Mouse (Mus musculus) megakaryocyte-erythroid progenitor cell, adult 5 weeks (primary cell): ENCODE measurements around the gene Ccdc102a. TPM values are rescaled to one million over a fixed set of nuclear protein-coding genes. Genes with fewer than 3 reads are reported as not detected.

Experiments
- polyA plus RNA-seq: library from polyadenylated mRNA; stranded (reverse); fragments of >175 nt; gene quantifications from 2 replicates; pipeline ENCODE4 v1.2.3, GENCODE M21; 2012

The Ccdc102a gene
- 3.7 and 4.4 TPM in 2 replicates for polyA plus RNA-seq

GRCm38 (mm10) chr8:94917851-94918495, at the start of gene Ccdc102a:
Gene Ccdc102a, minus strand, starts transcription at chr8:94918098.

GRCm38 (mm10) chr8:94923405-94923804, 5.5 kb upstream of the Ccdc102a start, which contains the start of gene Adgrg5:
Gene Adgrg5, plus strand, starts transcription at chr8:94923694.

GRCm38 (mm10) chr8:94876197-94876730, 41.6 kb downstream of the Ccdc102a start, which contains the start of gene Dok4:
Gene Dok4, minus strand, starts transcription at chr8:94876330.

GRCm38 (mm10) chr8:94857346-94858173, 60.3 kb downstream of the Ccdc102a start, which contains the start of gene Polr2c:
Gene Polr2c, plus strand, starts transcription at chr8:94857450.

Other genes with a start within 250 kb of the Ccdc102a start
- not detected in 2 replicates for gene Pllp, start 221.8 kb downstream of the Ccdc102a start, polyA plus RNA-seq
- 0.16 and 0.21 TPM in 2 replicates for gene Ccl22, start 172.5 kb downstream of the Ccdc102a start, polyA plus RNA-seq
- gene Cx3cl1, start 146.1 kb downstream of the Ccdc102a start, polyA plus RNA-seq, result 3.4 and 5.8 TPM in 2 replicates
- 0.87 TPM in 1 of 2 replicates, not detected in the other for gene Ccl17, start 107.6 kb downstream of the Ccdc102a start, polyA plus RNA-seq
- gene Coq9, start 79.8 kb downstream of the Ccdc102a start, polyA plus RNA-seq, result 84.2 and 97.3 TPM in 2 replicates
- 273 and 285 TPM in 2 replicates for gene Ciapin1, start 79.7 kb downstream of the Ccdc102a start, polyA plus RNA-seq
- gene Polr2c, start 60.6 kb downstream of the Ccdc102a start, polyA plus RNA-seq, result 25.1 and 31.9 TPM in 2 replicates
- 1.3 and 2.1 TPM in 2 replicates for gene Dok4, start 41.8 kb downstream of the Ccdc102a start, polyA plus RNA-seq
- 1.1 TPM in 2 replicates for gene Adgrg5, start 5.6 kb upstream of the Ccdc102a start, polyA plus RNA-seq
- gene Adgrg1, start 56.7 kb upstream of the Ccdc102a start, polyA plus RNA-seq, result 302 and 465 TPM in 2 replicates
- gene Adgrg3, start 99.6 kb upstream of the Ccdc102a start, polyA plus RNA-seq, result 184 and 192 TPM in 2 replicates
- 1.2 and 1.8 TPM in 2 replicates for gene Drc7, start 137.0 kb upstream of the Ccdc102a start, polyA plus RNA-seq
- 66.6 and 88.6 TPM in 2 replicates for gene Katnb1, start 163.1 kb upstream of the Ccdc102a start, polyA plus RNA-seq